Mouse (Mus musculus): ENCODE data around the gene Gm12258. TPM values are rescaled to one million over a fixed set of nuclear protein-coding genes. Genes with fewer than 3 reads are reported as not detected.

The Gm12258 gene
- polyA plus RNA-seq, 1 experiment from 2014 or later: 18.5 TPM

DNA sequence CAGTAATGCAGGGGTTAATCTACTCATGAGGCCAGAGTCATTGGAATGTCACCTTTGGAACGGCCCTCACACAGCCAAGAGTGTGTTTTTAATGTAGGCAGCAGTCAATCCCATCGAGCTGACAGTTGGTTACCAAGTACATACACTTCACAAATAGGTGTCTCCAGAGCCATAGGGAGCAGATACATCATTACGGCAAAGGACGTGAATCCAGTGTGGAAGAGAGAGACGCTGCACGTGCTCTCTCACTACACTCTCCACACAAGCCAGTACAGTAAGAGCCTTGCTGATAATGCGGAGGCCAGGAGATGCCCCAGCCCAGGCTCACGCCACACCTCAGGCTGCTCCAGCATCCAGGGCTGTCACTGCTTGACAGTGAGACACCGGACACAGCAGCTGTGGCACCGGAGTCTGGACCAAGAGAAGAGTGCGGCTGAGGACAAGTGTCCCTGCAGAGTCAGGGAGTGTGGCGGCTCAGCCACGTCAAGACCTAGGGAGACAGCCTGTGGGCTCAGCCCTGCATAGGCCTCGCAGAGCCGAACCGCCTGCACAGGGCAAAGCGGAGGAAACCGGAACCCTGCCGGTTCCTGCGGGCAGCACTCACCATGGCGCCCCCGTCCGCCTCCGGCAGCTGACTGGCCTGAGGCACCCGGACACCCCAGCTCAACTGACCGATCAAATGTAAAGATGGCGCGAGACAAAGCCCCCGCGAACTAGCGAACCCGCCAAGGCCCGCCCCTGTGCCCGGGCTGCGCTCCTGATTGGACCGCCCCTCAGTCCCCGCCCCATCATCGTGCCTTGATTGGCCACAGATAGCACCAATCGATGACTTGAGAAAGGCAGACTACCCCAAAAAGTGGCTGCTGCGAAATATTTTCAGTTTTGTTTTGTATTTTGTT is 56.8 kb downstream of the Gm12258 start, which contains the start of gene Zfp39:
Zfp39 (minus strand) TSS at position 715 of the 899 bp plus-strand sequence.
- Histone ChIP-seq H3K4me3 (replicated peaks) (peak within 1 kb of the TSS; percentile 81), H3K4me1 (replicated peaks) (peaks cover 21% of the 10 kb centered on the region), H3K36me3 (peaks cover 23% of the 10 kb centered on the region), H3K9ac (replicated peaks) (peak within 1 kb of the TSS; percentile 85), H3K27ac (peak within 1 kb of the TSS; percentile 83), H3K9me3 (no peaks in the 10 kb centered on the region), H3K4me2 (replicated peaks) (peak within 1 kb of the TSS; percentile 77), H3K27me3 (no peaks in the 10 kb centered on the region)
- under 1% methylated on average over 40 of the region's 40 CpGs for WGBS
- ATAC-seq: peak; percentile 98

DNA sequence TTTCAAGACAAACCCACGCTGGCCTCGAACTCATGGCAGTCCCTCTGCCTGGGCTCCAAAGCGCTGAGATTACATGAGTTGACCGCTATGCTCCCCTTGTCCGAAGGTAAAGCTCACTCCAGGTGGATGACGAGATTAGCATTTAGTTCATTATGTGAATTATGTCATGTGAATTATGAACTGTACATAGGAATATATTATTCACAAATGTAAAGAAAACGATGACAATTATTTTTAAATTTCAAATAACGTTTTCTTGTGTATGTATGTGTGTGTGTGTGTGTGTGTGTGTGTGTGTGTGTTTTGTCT is 57.4 kb downstream of the Gm12258 start:
- Histone ChIP-seq H3K4me2 (replicated peaks) (peak overlapping the region; percentile 77), H3K4me1 (replicated peaks) (peaks cover 20% of the 10 kb centered on the region), H3K36me3 (peaks cover 17% of the 10 kb centered on the region), H3K9me3 (no peaks in the 10 kb centered on the region), H3K9ac (replicated peaks) (no peak overlapping the region), H3K27me3 (no peaks in the 10 kb centered on the region), H3K27ac (no peak overlapping the region), H3K4me3 (replicated peaks) (peak overlapping the region; percentile 81)
- peak; percentile 24 for ATAC-seq
- WGBS: 1% methylated on average over 8 of the region's 8 CpGs

DNA sequence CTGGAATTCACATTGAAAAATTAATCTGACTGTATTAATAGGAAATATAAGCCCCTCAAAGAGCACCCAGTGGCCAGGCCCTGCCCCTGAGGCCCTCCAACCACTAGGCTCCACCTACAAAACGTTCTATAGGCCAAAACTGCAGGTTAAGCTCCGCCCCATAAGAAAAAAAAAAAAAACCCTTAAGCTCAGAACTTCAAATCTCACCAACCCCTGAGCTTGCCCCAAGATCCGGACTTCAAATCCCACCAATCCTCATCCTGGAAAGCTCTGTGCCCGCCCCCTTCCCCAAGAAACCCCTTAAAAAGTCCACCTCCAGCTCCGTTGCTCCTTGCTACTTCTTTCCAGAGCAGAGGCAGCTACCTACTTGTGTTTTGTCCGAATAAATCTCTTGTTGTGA is 57.9 kb downstream of the Gm12258 start:
- H3K9ac ChIP-seq (replicated peaks): no peak overlapping the region
- no peak overlapping the region for H3K27ac ChIP-seq
- H3K4me2 ChIP-seq (replicated peaks): peak overlapping the region; percentile 77; the same call in 1 of the 2 replicates
- ATAC-seq: no peak
- H3K36me3 ChIP-seq: peaks cover 17% of the 10 kb centered on the region
- 43% methylated on average over 6 of the region's 6 CpGs for WGBS
- H3K4me3 ChIP-seq (replicated peaks): no peak overlapping the region
- no peaks in the 10 kb centered on the region for H3K9me3 ChIP-seq
- H3K27me3 ChIP-seq: no peaks in the 10 kb centered on the region
- H3K4me1 ChIP-seq (replicated peaks): peaks cover 20% of the 10 kb centered on the region

Other genes starting within 250 kb of the Gm12258 start
- not detected in 2 replicates for gene 2210407C18Rik, start 231.1 kb upstream of the Gm12258 start, polyA plus RNA-seq (2015; fragmentation: Nextera tagmentation; extraction: Ambion mirVana)
- gene Olfr323, start 216.7 kb upstream of the Gm12258 start, polyA plus RNA-seq (2015; fragmentation: Nextera tagmentation; extraction: Ambion mirVana): not detected in 2 replicates
- gene Trim58, start 206.7 kb upstream of the Gm12258 start, polyA plus RNA-seq (2015; fragmentation: Nextera tagmentation; extraction: Ambion mirVana): 0.07 and 0.12 TPM in 2 replicates
- not detected in 2 replicates for gene Olfr322, start 188.4 kb upstream of the Gm12258 start, polyA plus RNA-seq (2015; fragmentation: Nextera tagmentation; extraction: Ambion mirVana)
- not detected in 2 replicates for gene Olfr320, start 166.1 kb upstream of the Gm12258 start, polyA plus RNA-seq (2015; fragmentation: Nextera tagmentation; extraction: Ambion mirVana)
- gene Olfr319, start 148.0 kb upstream of the Gm12258 start, polyA plus RNA-seq (2015; fragmentation: Nextera tagmentation; extraction: Ambion mirVana): not detected in 2 replicates
- gene Olfr318, start 123.1 kb upstream of the Gm12258 start, polyA plus RNA-seq (2015; fragmentation: Nextera tagmentation; extraction: Ambion mirVana): not detected in 2 replicates
- gene Olfr317, start 107.9 kb upstream of the Gm12258 start, polyA plus RNA-seq (2015; fragmentation: Nextera tagmentation; extraction: Ambion mirVana): 0.12 and 0.23 TPM in 2 replicates
- gene Olfr316, start 94.4 kb upstream of the Gm12258 start, polyA plus RNA-seq (2015; fragmentation: Nextera tagmentation; extraction: Ambion mirVana): not detected in 2 replicates
- not detected in 2 replicates for gene Olfr315, start 74.0 kb upstream of the Gm12258 start, polyA plus RNA-seq (2015; fragmentation: Nextera tagmentation; extraction: Ambion mirVana)
- not detected in 2 replicates for gene Olfr314, start 64.2 kb upstream of the Gm12258 start, polyA plus RNA-seq (2015; fragmentation: Nextera tagmentation; extraction: Ambion mirVana)
- 2.4 and 7.3 TPM in 2 replicates for gene Fam183b, start 45.2 kb upstream of the Gm12258 start, polyA plus RNA-seq (2015; fragmentation: Nextera tagmentation; extraction: Ambion mirVana)
- gene Olfr313, start 32.2 kb upstream of the Gm12258 start, polyA plus RNA-seq (2015; fragmentation: Nextera tagmentation; extraction: Ambion mirVana): 0.10 TPM in 1 of 2 replicates, not detected in the other
- not detected in 2 replicates for gene Olfr312, start 17.9 kb upstream of the Gm12258 start, polyA plus RNA-seq (2015; fragmentation: Nextera tagmentation; extraction: Ambion mirVana)
- gene Olfr311, start 7.9 kb upstream of the Gm12258 start, polyA plus RNA-seq (2015; fragmentation: Nextera tagmentation; extraction: Ambion mirVana): not detected in 2 replicates
- 12.7 and 14.0 TPM in 2 replicates for gene 2810021J22Rik, start 20.1 kb downstream of the Gm12258 start, polyA plus RNA-seq (2015; fragmentation: Nextera tagmentation; extraction: Ambion mirVana)
- gene Zfp39, start 57.1 kb downstream of the Gm12258 start, polyA plus RNA-seq (2015; fragmentation: Nextera tagmentation; extraction: Ambion mirVana): 4.4 and 5.2 TPM in 2 replicates
- gene Btnl10, start 70.8 kb downstream of the Gm12258 start, polyA plus RNA-seq (2015; fragmentation: Nextera tagmentation; extraction: Ambion mirVana): not detected in 2 replicates
- 453 and 491 TPM in 2 replicates for gene Rnf187, start 91.8 kb downstream of the Gm12258 start, polyA plus RNA-seq (2015; fragmentation: Nextera tagmentation; extraction: Ambion mirVana)
- 383 and 402 TPM in 2 replicates for gene Hist3h2ba, start 101.8 kb downstream of the Gm12258 start, polyA plus RNA-seq (2015; fragmentation: Nextera tagmentation; extraction: Ambion mirVana)
- 149 and 155 TPM in 2 replicates for gene Hist3h2a, start 107.5 kb downstream of the Gm12258 start, polyA plus RNA-seq (2015; fragmentation: Nextera tagmentation; extraction: Ambion mirVana)
- gene Trim17, start 107.5 kb downstream of the Gm12258 start, polyA plus RNA-seq (2015; fragmentation: Nextera tagmentation; extraction: Ambion mirVana): 1.1 and 1.3 TPM in 2 replicates
- gene Trim11, start 130.9 kb downstream of the Gm12258 start, polyA plus RNA-seq (2015; fragmentation: Nextera tagmentation; extraction: Ambion mirVana): 18.7 and 21.9 TPM in 2 replicates

Data from midbrain, embryonic 13.5 days (tissue).